Mouse (Mus musculus): ENCODE results near the gene Fam206a.

GRCm38 (mm10) chr4:56801907-56802668, at the start of gene Fam206a, which contains the start of gene Elp1:
- TF ChIP-seq CTCF (IDR thresholded peaks at IDR 0.05; ENCODE audit: low read depth) = no peak
- TF ChIP-seq EP300 (IDR thresholded peaks at IDR 0.05; ENCODE audit: low read depth) = no peak
